Mouse (Mus musculus) liver, embryonic 14.5 days (tissue): ENCODE results near the gene Slc38a5.

Experiments used
- CTCF ChIP-seq: IDR thresholded peaks from 2 replicates; pipeline ENCODE4 v1.5.1; 2016; ENCODE audit warnings: antibody characterized with exemption, low read depth, control low read depth
- EP300 ChIP-seq: IDR thresholded peaks from 2 replicates; pipeline ENCODE4 v1.6.1; 2016; ENCODE audit warnings: antibody characterized with exemption, low read depth

- TF ChIP-seq CTCF (no peak), EP300 (no peak)
Observed at GRCm38 (mm10) chrX:8288621-8289020, 17.7 kb downstream of the Slc38a5 start.
